Mouse (Mus musculus): ENCODE results near the gene Adat3. TPM values are rescaled to one million over a fixed set of nuclear protein-coding genes. Genes with fewer than 3 reads are reported as not detected.

Gene Adat3
- polyA plus RNA-seq, 1 experiment from 2014 or later = 3.5 TPM

DNA sequence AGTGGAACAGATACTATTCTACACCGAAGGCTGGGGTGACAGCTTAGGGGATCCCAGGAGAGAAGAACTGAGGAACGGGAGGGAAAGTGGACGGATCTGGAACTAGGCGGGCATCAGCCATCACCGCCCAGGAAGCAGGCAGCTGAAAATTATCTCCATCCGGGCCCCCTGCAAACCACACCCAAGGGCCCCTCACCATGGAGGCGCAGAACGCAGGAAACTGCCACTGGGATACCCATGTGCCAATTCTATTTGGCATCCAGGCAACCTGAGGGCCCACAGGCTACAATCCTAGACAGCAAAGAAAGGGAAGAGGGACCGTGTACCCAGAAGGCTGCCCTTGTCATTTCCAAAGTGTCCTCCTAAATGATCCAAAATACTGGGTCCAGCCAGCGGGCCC is 32.3 kb upstream of the Adat3 start:
- Histone ChIP-seq H3K9me3 (replicated peaks) (no peaks in the 10 kb centered on the region), H3K9ac (0 out of 2 replicates have a peak overlapping the region, but pooled peaks have one; percentile 2), H3K4me3 (peak overlapping the region; percentile 1; the same call in 1 of the 2 replicates), H3K36me3 (peaks cover 17% of the 10 kb centered on the region), H3K27me3 (replicated peaks) (no peaks in the 10 kb centered on the region), H3K4me1 (replicated peaks) (peaks cover 68% of the 10 kb centered on the region), H3K27ac (ENCODE audit: poor library complexity, severe bottlenecking) (no peak overlapping the region), H3K4me2 (peak overlapping the region; percentile 56)
- WGBS = 79% methylated on average over 10 of the region's 10 CpGs
- no peak for ATAC-seq (ENCODE audit: insufficient number of reproducible peaks, low FRiP score)

DNA sequence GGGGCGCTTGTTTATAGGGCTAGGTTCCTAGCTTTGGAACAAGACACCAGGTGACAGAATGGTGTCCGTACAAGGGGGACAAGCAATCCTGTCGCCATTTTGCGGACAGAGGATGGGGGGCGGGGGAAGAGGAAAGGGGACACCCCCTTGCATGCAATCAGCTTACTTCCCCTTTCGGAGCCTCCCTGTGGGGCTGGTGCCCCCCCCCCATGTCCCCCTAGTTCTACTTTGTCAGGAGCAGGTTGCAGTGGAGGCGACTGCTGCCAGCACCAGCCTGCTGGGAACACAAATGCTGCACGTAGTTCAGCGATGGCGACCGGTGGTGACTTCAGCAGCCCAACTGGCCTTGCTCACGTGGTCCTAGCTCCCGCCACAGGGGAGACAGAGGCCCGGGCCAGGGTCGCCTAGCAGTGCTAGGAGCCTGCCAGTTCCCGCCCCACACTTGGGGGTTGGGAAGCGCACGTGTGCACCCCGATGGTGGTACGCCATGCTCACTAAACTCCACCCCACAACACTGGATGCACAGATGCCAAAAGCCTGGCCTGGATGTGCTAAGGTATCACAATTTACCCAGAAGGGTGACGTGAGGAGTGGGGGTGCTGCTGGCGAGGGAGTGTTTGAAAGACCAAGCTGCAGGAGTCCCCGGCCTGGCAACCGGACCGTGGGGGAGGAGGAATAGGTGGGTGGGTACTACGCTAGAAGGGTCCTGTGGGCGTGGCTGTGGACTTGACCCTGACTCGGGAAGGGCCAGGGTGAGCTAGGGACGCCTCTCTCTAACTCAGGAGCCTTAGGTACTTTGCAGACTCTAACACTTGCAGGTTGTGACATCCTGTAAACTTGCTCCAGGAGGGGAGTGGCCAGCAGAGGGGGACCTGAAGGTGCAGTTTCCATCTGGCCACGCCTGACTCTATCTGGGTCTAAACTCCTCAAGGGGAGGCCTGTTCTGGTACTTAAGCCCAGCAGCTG is 31.5 kb upstream of the Adat3 start:
- no peak overlapping the region for H3K27ac ChIP-seq (ENCODE audit: poor library complexity, severe bottlenecking)
- H3K4me1 ChIP-seq (replicated peaks) = peaks cover 76% of the 10 kb centered on the region
- 25% methylated on average over 30 of the region's 30 CpGs for WGBS

DNA sequence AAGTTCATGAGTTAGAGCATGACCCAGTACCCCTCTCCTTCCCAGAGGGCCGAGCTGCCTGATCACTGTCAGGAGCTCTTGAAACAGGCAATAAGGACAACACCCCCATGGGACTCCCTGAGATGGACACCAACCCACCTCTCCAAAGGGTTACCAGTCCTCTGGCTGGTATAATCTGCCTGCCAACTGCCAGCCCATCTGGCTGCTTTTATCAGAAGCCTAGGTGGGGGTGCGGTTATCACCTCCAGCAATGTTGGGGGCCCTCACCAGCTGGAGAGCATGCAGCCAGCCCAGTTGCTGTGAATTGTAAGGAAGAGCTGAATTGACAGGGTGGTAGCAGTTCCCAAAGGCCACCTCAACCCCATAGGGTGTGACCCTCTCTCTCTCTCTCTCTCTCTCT is 30.2 kb upstream of the Adat3 start:
- WGBS = 66% methylated on average over 2 of the region's 2 CpGs
- Histone ChIP-seq H3K9ac (no peak overlapping the region), H3K4me3 (no peak overlapping the region), H3K4me1 (replicated peaks) (peaks cover 76% of the 10 kb centered on the region), H3K36me3 (peaks cover 13% of the 10 kb centered on the region), H3K27ac (ENCODE audit: poor library complexity, severe bottlenecking) (no peak overlapping the region), H3K27me3 (replicated peaks) (no peaks in the 10 kb centered on the region), H3K9me3 (replicated peaks) (no peaks in the 10 kb centered on the region), H3K4me2 (no peak overlapping the region)
- no peak for ATAC-seq (ENCODE audit: insufficient number of reproducible peaks, low FRiP score)

More for the DNA sequence above, 31.5 kb upstream of the Adat3 start:
- H3K9ac ChIP-seq = peak overlapping the region; percentile 59
- H3K4me3 ChIP-seq = peak overlapping the region; percentile 12
- H3K36me3 ChIP-seq = peaks cover 17% of the 10 kb centered on the region
- H3K27me3 ChIP-seq (replicated peaks) = no peaks in the 10 kb centered on the region
- peak overlapping the region; percentile 56 for H3K4me2 ChIP-seq
- H3K9me3 ChIP-seq (replicated peaks) = no peaks in the 10 kb centered on the region
- no peak for ATAC-seq (ENCODE audit: insufficient number of reproducible peaks, low FRiP score)

DNA sequence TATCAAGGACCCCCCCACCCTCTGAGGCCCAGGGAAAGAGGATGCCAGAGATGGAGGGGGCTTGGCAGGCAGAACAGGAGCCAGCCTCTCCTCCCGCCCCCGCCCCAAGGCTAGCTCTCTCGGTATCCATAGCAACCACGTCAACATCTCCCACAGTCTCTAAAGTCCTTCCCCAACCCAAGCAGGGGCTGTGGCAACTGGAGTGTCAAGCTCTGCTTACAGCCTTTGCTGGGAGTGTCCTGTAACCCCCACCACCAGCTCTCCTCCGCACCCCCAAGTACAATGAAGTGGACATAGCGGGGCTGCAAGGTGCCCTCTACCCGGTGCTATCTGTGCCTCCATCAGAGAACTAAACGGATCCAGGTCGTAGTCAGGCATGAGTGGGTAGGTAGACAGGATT is 28.7 kb upstream of the Adat3 start:
- no peak for ATAC-seq (ENCODE audit: insufficient number of reproducible peaks, low FRiP score)
- peak overlapping the region; percentile 18; the same call in 1 of the 2 replicates for H3K9ac ChIP-seq
- 45% methylated on average over 9 of the region's 9 CpGs for WGBS
- H3K27ac ChIP-seq (ENCODE audit: poor library complexity, severe bottlenecking) = no peak overlapping the region
- no peak overlapping the region for H3K4me2 ChIP-seq
- H3K4me1 ChIP-seq (replicated peaks) = peaks cover 84% of the 10 kb centered on the region
- H3K4me3 ChIP-seq = no peak overlapping the region
- no peaks in the 10 kb centered on the region for H3K9me3 ChIP-seq (replicated peaks)
- H3K36me3 ChIP-seq = peaks cover under 1% of the 10 kb centered on the region; the same call in 1 of the 2 replicates
- H3K27me3 ChIP-seq (replicated peaks) = no peaks in the 10 kb centered on the region

DNA sequence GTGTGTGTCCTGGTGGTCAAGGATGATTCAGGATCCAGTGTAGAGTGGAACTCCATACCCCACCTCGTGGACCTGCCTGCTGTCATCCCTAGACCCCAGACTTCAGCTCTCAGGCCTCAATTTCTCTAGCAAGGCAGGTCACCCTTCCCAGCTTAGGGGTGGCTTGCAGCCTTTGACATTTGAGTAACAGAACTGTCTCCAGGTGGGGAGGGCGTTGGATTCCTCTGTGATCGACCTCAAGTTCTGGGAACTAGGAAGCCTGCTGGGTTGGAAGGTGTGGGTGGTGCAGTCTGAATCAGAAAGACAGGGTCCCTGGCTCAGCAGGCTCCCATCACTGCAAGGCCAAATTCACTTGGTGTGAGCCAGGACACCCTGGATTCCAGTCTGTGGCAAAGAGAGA is 27.8 kb upstream of the Adat3 start:
- WGBS = 71% methylated on average over 3 of the region's 3 CpGs
- Histone ChIP-seq H3K27ac (ENCODE audit: poor library complexity, severe bottlenecking) (no peak overlapping the region), H3K9ac (no peak overlapping the region)

DNA sequence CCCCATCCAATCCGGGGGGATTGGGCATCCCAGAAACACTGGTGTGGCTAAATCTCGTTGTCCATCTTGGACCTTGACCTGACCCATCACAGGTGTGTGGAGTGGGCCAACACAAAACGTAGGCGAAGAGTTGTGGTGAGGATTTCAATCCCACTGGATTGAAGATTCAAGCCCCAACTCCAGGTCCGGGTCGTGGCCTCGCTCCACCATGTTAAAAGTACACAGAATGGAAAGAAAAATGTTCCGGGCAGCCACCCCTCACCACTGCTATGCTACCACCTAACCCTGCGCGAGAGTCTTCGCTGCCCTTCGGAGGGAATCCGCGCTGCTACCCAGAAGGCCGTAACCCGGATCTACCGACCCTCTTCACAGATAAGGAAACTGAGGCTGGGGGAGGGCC is 26.8 kb upstream of the Adat3 start:
- no peak overlapping the region for H3K27ac ChIP-seq (ENCODE audit: poor library complexity, severe bottlenecking)
- H3K36me3 ChIP-seq = no peaks in the 10 kb centered on the region
- no peak for ATAC-seq (ENCODE audit: insufficient number of reproducible peaks, low FRiP score)
- peak overlapping the region; percentile 91 for H3K4me3 ChIP-seq
- peak overlapping the region; percentile 88 for H3K9ac ChIP-seq
- H3K9me3 ChIP-seq (replicated peaks) = no peaks in the 10 kb centered on the region
- no peaks in the 10 kb centered on the region for H3K27me3 ChIP-seq (replicated peaks)
- WGBS = 14% methylated on average over 17 of the region's 17 CpGs
- peaks cover 72% of the 10 kb centered on the region for H3K4me1 ChIP-seq (replicated peaks)
- H3K4me2 ChIP-seq = peak overlapping the region; percentile 97

More for the DNA sequence above, 27.8 kb upstream of the Adat3 start:
- ATAC-seq (ENCODE audit: insufficient number of reproducible peaks, low FRiP score) = no peak
- Histone ChIP-seq H3K36me3 (no peaks in the 10 kb centered on the region), H3K27me3 (replicated peaks) (no peaks in the 10 kb centered on the region), H3K4me3 (0 out of 2 replicates have a peak overlapping the region, but pooled peaks have one; percentile 91), H3K4me2 (peak overlapping the region; percentile 97), H3K9me3 (replicated peaks) (no peaks in the 10 kb centered on the region), H3K4me1 (replicated peaks) (peaks cover 82% of the 10 kb centered on the region)

DNA sequence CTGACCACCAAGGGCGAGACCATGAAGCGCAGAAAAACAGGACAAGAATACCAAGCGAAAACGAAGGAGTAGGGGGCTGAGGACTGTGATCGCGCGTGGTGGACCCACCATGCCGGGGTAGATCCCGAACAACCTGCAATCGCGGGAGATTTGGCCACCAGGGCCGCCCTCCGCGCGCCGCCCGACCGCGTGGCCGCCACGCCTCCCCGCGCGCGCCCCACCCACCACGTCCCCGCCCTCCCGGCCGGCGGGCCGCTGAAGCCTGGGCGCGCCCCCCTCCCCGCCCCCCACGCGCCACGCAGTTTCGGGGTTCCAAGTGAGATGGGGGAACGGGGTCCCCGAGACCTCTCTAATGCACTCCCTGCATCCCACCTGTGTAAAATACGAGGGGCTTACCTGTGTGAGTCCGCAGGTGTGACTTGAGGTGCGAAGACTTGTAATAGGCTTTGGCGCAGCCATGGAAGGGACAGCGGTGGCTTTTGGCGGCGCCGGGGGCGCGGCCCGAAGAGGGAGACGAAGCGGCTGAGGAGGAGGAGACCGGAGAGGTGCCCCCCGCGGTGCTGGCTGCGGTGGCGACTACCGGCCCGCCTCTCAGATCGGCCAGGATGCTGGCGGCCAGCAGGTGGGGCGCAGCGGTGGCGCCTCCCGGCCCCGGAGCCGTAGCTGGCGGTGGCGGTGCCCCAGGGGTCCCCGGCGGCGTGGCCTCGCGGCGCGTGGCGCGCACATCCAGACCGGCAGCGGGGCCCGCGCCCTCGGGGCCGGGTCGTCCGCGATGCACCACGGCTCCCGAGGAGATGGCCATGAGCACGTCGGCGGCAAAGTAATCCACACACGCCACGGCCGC is 26.1 kb upstream of the Adat3 start:
- Histone ChIP-seq H3K9ac (peak overlapping the region; percentile 88), H3K4me1 (replicated peaks) (peaks cover 65% of the 10 kb centered on the region), H3K36me3 (peaks cover 5% of the 10 kb centered on the region; the same call in 1 of the 2 replicates), H3K9me3 (replicated peaks) (no peaks in the 10 kb centered on the region), H3K27me3 (replicated peaks) (no peaks in the 10 kb centered on the region), H3K4me2 (peak overlapping the region; percentile 97), H3K27ac (ENCODE audit: poor library complexity, severe bottlenecking) (peak overlapping the region; percentile 84), H3K4me3 (peak overlapping the region; percentile 91)
- WGBS = under 1% methylated on average over 88 of the region's 96 CpGs
- no peak for ATAC-seq (ENCODE audit: insufficient number of reproducible peaks, low FRiP score)

DNA sequence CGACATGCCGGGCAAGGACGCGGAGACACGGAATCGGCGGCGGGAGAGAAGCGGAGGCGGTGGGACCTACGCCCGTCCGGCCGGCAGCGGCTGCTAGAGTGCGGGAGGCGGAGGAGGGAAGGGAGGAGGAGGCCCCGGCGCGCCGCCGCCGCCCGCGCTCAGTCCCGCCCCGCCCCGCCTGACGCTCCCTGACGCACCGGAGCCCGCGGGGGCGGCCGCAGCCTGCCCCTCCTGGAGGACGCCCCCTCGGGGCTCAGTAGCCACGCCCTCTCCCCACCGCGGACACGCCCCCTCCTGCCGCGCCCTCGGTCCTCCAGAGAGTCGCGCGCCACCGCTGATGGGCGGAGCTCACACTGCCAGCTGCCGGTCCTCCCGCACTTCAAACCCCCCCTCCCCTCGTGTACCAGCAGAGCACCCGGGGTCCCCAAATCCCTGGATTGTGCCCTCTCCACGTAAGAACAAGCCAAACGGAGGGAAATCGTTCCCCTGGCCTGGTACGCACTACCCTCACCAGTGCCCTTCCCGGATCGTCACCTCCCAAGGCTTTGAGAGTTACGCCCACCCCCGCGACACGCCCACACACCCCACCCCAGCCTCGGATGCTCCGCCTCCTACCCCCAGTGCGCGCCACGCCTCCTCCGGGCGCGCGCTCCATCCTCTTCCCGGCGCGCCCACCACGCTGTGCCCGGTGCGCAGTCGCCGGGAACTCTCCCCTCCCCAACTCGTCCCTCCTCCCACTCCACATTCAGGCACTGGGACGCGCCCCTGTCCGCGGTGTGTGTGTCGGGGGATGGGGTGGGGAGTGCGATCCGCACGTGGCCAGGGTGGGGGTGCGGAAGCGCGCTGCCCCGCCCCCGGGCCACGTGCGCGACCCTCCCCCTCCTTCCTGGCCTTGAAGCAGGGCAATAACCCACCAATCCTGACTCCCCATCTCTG is 25.2 kb upstream of the Adat3 start, which contains the start of gene Klf16:
Klf16 (minus strand) TSS at position 127 of the 936 bp plus-strand sequence.
- under 1% methylated on average over 68 of the region's 97 CpGs for WGBS
- Histone ChIP-seq H3K27me3 (replicated peaks) (no peaks in the 10 kb centered on the region), H3K4me3 (peak within 1 kb of the TSS; percentile 91), H3K27ac (ENCODE audit: poor library complexity, severe bottlenecking) (peak within 1 kb of the TSS; percentile 84), H3K9me3 (replicated peaks) (no peaks in the 10 kb centered on the region), H3K4me2 (peak within 1 kb of the TSS; percentile 97), H3K36me3 (peaks cover 14% of the 10 kb centered on the region; the same call in 1 of the 2 replicates), H3K9ac (peak within 1 kb of the TSS; percentile 88), H3K4me1 (replicated peaks) (peaks cover 56% of the 10 kb centered on the region)
- ATAC-seq (ENCODE audit: insufficient number of reproducible peaks, low FRiP score) = peak; percentile 90

DNA sequence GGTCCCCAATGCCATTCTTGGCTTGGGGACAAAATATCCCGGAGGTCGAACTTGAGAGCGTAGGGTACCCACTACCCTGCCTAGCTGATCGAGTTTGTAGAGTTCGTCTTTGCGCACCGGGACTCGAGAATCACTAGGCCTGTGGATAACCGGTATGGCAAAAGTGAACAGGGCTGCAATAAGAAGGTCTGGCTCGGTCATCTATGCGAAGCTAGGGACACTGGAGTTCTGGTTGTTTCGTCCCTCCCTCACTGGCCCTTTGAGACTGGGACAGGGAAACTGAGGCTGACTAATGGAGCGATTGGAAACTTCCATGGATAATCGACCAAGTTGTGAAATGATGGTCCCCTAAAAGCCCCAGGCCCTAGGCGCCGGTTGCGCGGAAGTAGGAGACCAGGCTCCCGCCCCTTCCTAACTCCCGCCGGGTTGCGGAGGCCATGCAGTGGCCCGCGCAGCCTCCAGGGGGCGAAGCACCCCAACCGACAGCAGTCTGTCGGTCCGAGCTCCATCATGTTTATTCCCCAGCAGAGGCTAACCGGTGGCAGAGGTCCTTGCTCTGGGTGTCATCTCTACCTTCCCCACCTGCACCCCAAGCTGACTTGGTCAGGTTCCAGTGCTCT is 24.4 kb upstream of the Adat3 start:
- Histone ChIP-seq H3K4me2 (peak overlapping the region; percentile 97), H3K9ac (peak overlapping the region; percentile 70), H3K36me3 (peaks cover 19% of the 10 kb centered on the region), H3K4me3 (peak overlapping the region; percentile 91), H3K9me3 (replicated peaks) (no peaks in the 10 kb centered on the region), H3K27ac (ENCODE audit: poor library complexity, severe bottlenecking) (peak overlapping the region; percentile 84), H3K4me1 (replicated peaks) (peaks cover 50% of the 10 kb centered on the region), H3K27me3 (replicated peaks) (no peaks in the 10 kb centered on the region)
- ATAC-seq (ENCODE audit: insufficient number of reproducible peaks, low FRiP score) = peak; percentile 49
- WGBS = under 1% methylated on average over 29 of the region's 29 CpGs

DNA sequence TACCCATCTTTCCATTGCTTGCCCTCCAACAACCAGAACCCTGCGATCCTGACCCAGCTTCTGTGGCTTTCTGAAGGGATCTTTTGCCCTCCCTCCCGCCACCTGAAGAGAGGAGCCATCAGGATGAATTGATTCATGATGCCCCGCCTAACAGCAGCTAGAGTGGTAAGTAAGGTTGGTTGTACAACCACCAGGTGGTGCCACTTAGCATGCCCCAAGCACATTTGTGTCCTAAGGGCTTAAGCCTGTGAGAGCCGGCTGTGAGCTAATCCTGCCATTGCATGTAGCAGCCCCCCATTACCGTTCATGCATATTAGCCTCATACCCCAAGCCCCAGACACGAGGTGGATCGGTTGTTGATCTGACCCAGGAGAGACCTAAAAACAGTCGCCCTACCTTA is 23.8 kb upstream of the Adat3 start:
- no peak for ATAC-seq (ENCODE audit: insufficient number of reproducible peaks, low FRiP score)
- peaks cover 25% of the 10 kb centered on the region for H3K36me3 ChIP-seq
- H3K9me3 ChIP-seq (replicated peaks) = no peaks in the 10 kb centered on the region
- H3K9ac ChIP-seq = peak overlapping the region; percentile 70
- 11% methylated on average over 8 of the region's 8 CpGs for WGBS
- H3K27me3 ChIP-seq (replicated peaks) = no peaks in the 10 kb centered on the region
- H3K4me1 ChIP-seq (replicated peaks) = peaks cover 43% of the 10 kb centered on the region
- peak overlapping the region; percentile 84 for H3K27ac ChIP-seq (ENCODE audit: poor library complexity, severe bottlenecking)
- H3K4me3 ChIP-seq = peak overlapping the region; percentile 91
- H3K4me2 ChIP-seq = peak overlapping the region; percentile 97

Measured in heart, embryonic 12.5 days (tissue).